Mouse (Mus musculus): ENCODE data around the gene Anxa11.
"Not testable (repeated sequence)": the region's sequence is repeated elsewhere in the genome, so short reads cannot be mapped to it uniquely, and the experiment has no call there.

GRCm38 (mm10) chr14:25811026-25811425 is 30.9 kb upstream of the Anxa11 start:
- TF ChIP-seq POLR2A (IDR thresholded peaks at IDR 0.05; ENCODE audit: control insufficient read depth in 1 of 2, insufficient read depth in 1 of 2, low read depth in 1 of 2, low read length in 2 of 2, poor library complexity in 1 of 2); CHD2 (IDR thresholded peaks at IDR 0.05; ENCODE audit: low read length); USF1 (IDR thresholded peaks at IDR 0.05; ENCODE audit: low read depth, low read length); POLR2AphosphoS2 (IDR thresholded peaks at IDR 0.05; ENCODE audit: low read length); CTCF (IDR thresholded peaks at IDR 0.05 in 2 of 3, conservative IDR thresholded peaks at IDR 0.05 in 1 of 3; ENCODE audit: control insufficient read depth in 1 of 3, insufficient read depth in 1 of 3, low read depth in 2 of 3, low read length in 3 of 3, poor library complexity in 1 of 3, severe bottlenecking in 1 of 3); MXI1 (IDR thresholded peaks at IDR 0.05; ENCODE audit: low read depth, low read length); TAL1 (IDR thresholded peaks at IDR 0.05; ENCODE audit: low read length); RAD21 (IDR thresholded peaks at IDR 0.05; ENCODE audit: low read depth, low read length); MAFK (IDR thresholded peaks at IDR 0.05; ENCODE audit: borderline replicate concordance, low read depth, low read length); EP300 (IDR thresholded peaks at IDR 0.05; ENCODE audit: low read depth in 1 of 2, low read length in 2 of 2); ZC3H11A (IDR thresholded peaks at IDR 0.05; ENCODE audit: low read depth, low read length): not testable (repeated sequence)

All from MEL (cell line).